Mouse (Mus musculus) right cerebral cortex, postnatal 4 days (tissue): Measurements from ENCODE around the gene Slc16a6.
"Not testable (repeated sequence)": the region's sequence is repeated elsewhere in the genome, so short reads cannot be mapped to it uniquely, and the experiment has no call there.

Experiments used
- DNase-seq: peaks from one replicate; pipeline ENCODE4 v3.0.0-alpha.2; 2022

The Slc16a6 gene

GRCm38 (mm10) chr11:109473171-109474085 is at the start of gene Slc16a6, which contains the start of gene Arsg:
Gene Slc16a6 (minus strand): TSS chr11:109473598.
Gene Arsg (plus strand): TSS chr11:109473374.
- peak; percentile 84 for DNase-seq

- DNase-seq, result no peak
Measured at GRCm38 (mm10) chr11:109520958-109521357, 47.6 kb upstream of the Slc16a6 start.

GRCm38 (mm10) chr11:109517816-109518215 is 44.4 kb upstream of the Slc16a6 start:
- no peak for DNase-seq

- DNase-seq, result no peak
Measured at GRCm38 (mm10) chr11:109517330-109517729, 43.9 kb upstream of the Slc16a6 start.

GRCm38 (mm10) chr11:109514064-109514612 is 40.7 kb upstream of the Slc16a6 start:
- no peak for DNase-seq

GRCm38 (mm10) chr11:109512995-109513675 is 39.7 kb upstream of the Slc16a6 start:
- no peak for DNase-seq

GRCm38 (mm10) chr11:109507068-109507467 is 33.7 kb upstream of the Slc16a6 start:
- DNase-seq, result no peak

GRCm38 (mm10) chr11:109505823-109506222 is 32.4 kb upstream of the Slc16a6 start:
- no peak for DNase-seq

GRCm38 (mm10) chr11:109504977-109505376 is 31.6 kb upstream of the Slc16a6 start:
- peak; percentile 23 for DNase-seq

GRCm38 (mm10) chr11:109500206-109500605 is 26.8 kb upstream of the Slc16a6 start:
- DNase-seq, result no peak

GRCm38 (mm10) chr11:109497990-109498389 is 24.6 kb upstream of the Slc16a6 start:
- DNase-seq, result no peak

GRCm38 (mm10) chr11:109496996-109497714 is 23.8 kb upstream of the Slc16a6 start:
- DNase-seq, result no peak

GRCm38 (mm10) chr11:109496475-109496993 is 23.1 kb upstream of the Slc16a6 start:
- DNase-seq, result no peak

GRCm38 (mm10) chr11:109495771-109496474 is 22.5 kb upstream of the Slc16a6 start:
- no peak for DNase-seq

- no peak for DNase-seq
Measured at GRCm38 (mm10) chr11:109494890-109495770, 21.7 kb upstream of the Slc16a6 start.

- not testable (repeated sequence) for DNase-seq
Measured at GRCm38 (mm10) chr11:109492847-109493464, 19.6 kb upstream of the Slc16a6 start.

GRCm38 (mm10) chr11:109491844-109492243 is 18.4 kb upstream of the Slc16a6 start:
- DNase-seq, result no peak

- DNase-seq, result no peak
Measured at GRCm38 (mm10) chr11:109489763-109490162, 16.4 kb upstream of the Slc16a6 start.

GRCm38 (mm10) chr11:109487991-109488684 is 14.7 kb upstream of the Slc16a6 start:
- DNase-seq, result no peak

GRCm38 (mm10) chr11:109487111-109487510 is 13.7 kb upstream of the Slc16a6 start:
- no peak for DNase-seq
